Mouse (Mus musculus) C2C12 (cell line): Measurements from ENCODE around the gene Sult2b1. TPM values are rescaled to one million over a fixed set of nuclear protein-coding genes. Genes with fewer than 3 reads are reported as not detected.
A peak's percentile ranks its signal among the peaks of the same experiment; 100 is the strongest.

Experiments
- H3K27me3 ChIP-seq: one replicate; pipeline ENCODE4 v1.6.1; 2011; ENCODE audit not compliant: control insufficient read depth, insufficient read depth, insufficient read length
- H3K36me3 ChIP-seq: one replicate; pipeline ENCODE4 v1.6.1; 2011; ENCODE audit not compliant: control insufficient read depth, insufficient read depth
- H3K4me3 ChIP-seq: one replicate; pipeline ENCODE4 v1.5.1; 2011; ENCODE audit warnings: mild to moderate bottlenecking, control low read depth; ENCODE audit not compliant: poor library complexity, insufficient read depth, severe bottlenecking
- H3K79me2 ChIP-seq: one replicate; pipeline ENCODE4 v1.6.1; 2011; ENCODE audit not compliant: control insufficient read depth, insufficient read depth
- H3K79me3 ChIP-seq: one replicate; pipeline ENCODE4 v1.6.1; 2011; ENCODE audit warnings: low read depth, control low read depth
- H3ac ChIP-seq: one replicate; pipeline ENCODE3; 2011; ENCODE audit warnings: low read depth; ENCODE audit not compliant: control insufficient read depth, insufficient read length
- CEBPB ChIP-seq: IDR thresholded peaks from one replicate; pipeline ENCODE4 v1.6.1; 2011; ENCODE audit warnings: low read depth, mild to moderate bottlenecking, control low read depth, moderate library complexity
- CTCF ChIP-seq: IDR thresholded peaks from one replicate; pipeline ENCODE4 v1.5.1; 2011; ENCODE audit not compliant: control insufficient read depth, insufficient read depth, insufficient read length
- FOSL1 ChIP-seq: IDR thresholded peaks from one replicate; pipeline ENCODE4 v1.8.0; 2011; ENCODE audit warnings: mild to moderate bottlenecking, low read length; ENCODE audit not compliant: poor library complexity, insufficient read depth, severe bottlenecking
- MAX ChIP-seq: IDR thresholded peaks from one replicate; pipeline ENCODE4 v1.6.1; 2011; ENCODE audit warnings: mild to moderate bottlenecking, control low read depth
- MYOD1 ChIP-seq: IDR thresholded peaks from one replicate; pipeline ENCODE4 v1.6.1; 2011; ENCODE audit warnings: low read depth; ENCODE audit not compliant: control insufficient read depth, insufficient read length
- MYOG ChIP-seq: IDR thresholded peaks from one replicate; pipeline ENCODE4 v1.6.1; 2011; ENCODE audit not compliant: control insufficient read depth, insufficient read length; ENCODE audit errors: extremely low read depth
- USF1 ChIP-seq: IDR thresholded peaks from one replicate; pipeline ENCODE4 v1.6.1; 2011; ENCODE audit warnings: low read depth, mild to moderate bottlenecking, control low read depth, moderate library complexity
- polyA plus RNA-seq: library from polyadenylated mRNA; unstranded; fragments of >200 nt; fragmentation: generic; extraction: Trizol; gene quantifications from one replicate; pipeline ENCODE4 v1.2.1, GENCODE M21; 2012; ENCODE audit warnings: missing spikeins

Gene Sult2b1
- polyA plus RNA-seq, 1 experiment, result 0.13 TPM

GRCm38 (mm10) chr7:45720413-45721233, 63.8 kb downstream of the Sult2b1 start, which contains the start of gene Fam83e:
Fam83e (plus strand) TSS chr7:45721212.
- TF ChIP-seq FOSL1, result no peak
- TF ChIP-seq MAX, result no peak
- no peak for TF ChIP-seq MYOG
- TF ChIP-seq MYOD1, result no peak
- no peak for TF ChIP-seq USF1
- no peak for TF ChIP-seq CEBPB
- no peak for TF ChIP-seq CTCF
- H3ac ChIP-seq, result peak within 1 kb of the TSS; percentile 31
- peaks cover 40% of the 10 kb centered on the region for H3K79me3 ChIP-seq
- H3K4me3 ChIP-seq, result no peak within 1 kb of the TSS
- no peaks in the 10 kb centered on the region for H3K27me3 ChIP-seq
- H3K79me2 ChIP-seq, result peaks cover 64% of the 10 kb centered on the region
- peaks cover 52% of the 10 kb centered on the region for H3K36me3 ChIP-seq

GRCm38 (mm10) chr7:45719738-45720412, 64.6 kb downstream of the Sult2b1 start:
- Histone ChIP-seq H3K27me3 (no peaks in the 10 kb centered on the region), H3K36me3 (peaks cover 49% of the 10 kb centered on the region), H3ac (peak overlapping the region; percentile 31), H3K79me2 (peaks cover 66% of the 10 kb centered on the region), H3K79me3 (peaks cover 44% of the 10 kb centered on the region), H3K4me3 (peak overlapping the region; percentile 71)
- TF ChIP-seq FOSL1 (no peak), MYOG (no peak), MAX (no peak), CEBPB (no peak), MYOD1 (no peak), USF1 (no peak), CTCF (no peak)

GRCm38 (mm10) chr7:45719180-45719579, 65.3 kb downstream of the Sult2b1 start:
- peak overlapping the region; percentile 78 for H3ac ChIP-seq
- H3K4me3 ChIP-seq, result peak overlapping the region; percentile 71
- peaks cover 49% of the 10 kb centered on the region for H3K79me3 ChIP-seq
- peaks cover 69% of the 10 kb centered on the region for H3K79me2 ChIP-seq
- TF ChIP-seq MYOG (no peak), USF1 (no peak), CEBPB (no peak), CTCF (no peak), FOSL1 (no peak), MYOD1 (no peak), MAX (no peak)
- H3K36me3 ChIP-seq, result peaks cover 44% of the 10 kb centered on the region
- no peaks in the 10 kb centered on the region for H3K27me3 ChIP-seq

GRCm38 (mm10) chr7:45718331-45718730, 66.1 kb downstream of the Sult2b1 start:
- Histone ChIP-seq H3K4me3 (peak overlapping the region; percentile 71), H3K79me2 (peaks cover 74% of the 10 kb centered on the region), H3K27me3 (no peaks in the 10 kb centered on the region), H3K36me3 (peaks cover 36% of the 10 kb centered on the region), H3ac (peak overlapping the region; percentile 78), H3K79me3 (peaks cover 49% of the 10 kb centered on the region)
- no peak for TF ChIP-seq FOSL1
- TF ChIP-seq MYOG, result no peak
- TF ChIP-seq CTCF, result no peak
- no peak for TF ChIP-seq USF1

GRCm38 (mm10) chr7:45717918-45718297, 66.6 kb downstream of the Sult2b1 start, which contains the start of gene Sphk2:
Sphk2 (minus strand) TSS chr7:45718002.
- peak within 1 kb of the TSS; percentile 71 for H3K4me3 ChIP-seq
- peak within 1 kb of the TSS; percentile 85 for H3ac ChIP-seq
- peaks cover 49% of the 10 kb centered on the region for H3K79me3 ChIP-seq
- peaks cover 32% of the 10 kb centered on the region for H3K36me3 ChIP-seq
- H3K27me3 ChIP-seq, result no peaks in the 10 kb centered on the region
- TF ChIP-seq FOSL1, result no peak
- no peak for TF ChIP-seq MYOG
- TF ChIP-seq MYOD1, result no peak
- TF ChIP-seq MAX, result peak; percentile 15
- TF ChIP-seq CEBPB, result peak; percentile 52
- TF ChIP-seq USF1, result peak; percentile 76
- no peak for TF ChIP-seq CTCF
- H3K79me2 ChIP-seq, result peaks cover 74% of the 10 kb centered on the region
